ENCODE assay signal across 13 mouse cellular contexts in the genomic region with DNA sequence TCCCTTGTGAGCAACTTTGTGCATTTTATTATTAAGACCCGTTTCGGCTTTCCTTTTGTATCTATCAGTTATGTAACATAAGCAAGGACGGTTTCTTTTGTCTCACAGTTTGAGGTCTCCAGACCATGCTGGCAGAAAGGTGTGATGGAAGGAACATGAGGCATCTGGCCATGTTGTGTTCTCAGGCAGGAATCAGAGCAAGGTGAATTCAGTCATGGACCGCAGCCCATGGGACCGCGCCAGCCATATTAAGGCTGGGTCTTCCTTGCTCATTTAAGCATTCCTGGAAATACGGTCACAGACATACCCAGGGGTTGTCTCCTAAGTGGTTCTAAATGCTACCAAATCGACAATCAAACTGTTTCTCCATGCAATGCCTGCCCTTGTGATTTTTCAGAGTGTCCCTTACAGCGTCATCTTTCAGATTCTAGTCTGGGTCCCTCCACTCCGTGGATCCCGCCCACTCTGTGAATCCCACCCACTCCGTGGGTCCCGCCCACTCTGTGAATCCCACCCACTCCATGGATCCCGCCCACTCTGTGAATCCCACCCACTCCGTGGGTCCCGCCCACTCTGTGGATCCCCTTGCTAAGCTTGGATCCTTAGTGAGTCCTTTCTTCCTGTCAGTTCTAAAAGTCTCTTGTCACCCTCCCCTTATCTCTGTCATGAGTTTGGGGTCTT.
"Had no signal": no experiment of that assay in that cellular context is flagged by ENCODE, and none has a peak within 500 bp of the region (broad histone marks: within the 10 kb centered on the region; RNA-seq: fewer than 3 reads in every experiment).

No protein-coding gene starts in this region.

- H3K4me3 ChIP-seq: limb, embryonic 10.5 days; limb, embryonic 13.5 days; liver, embryonic 13.5 days; midbrain, embryonic 13.5 days had no signal

- H3K9ac ChIP-seq: limb, embryonic 13.5 days; liver, embryonic 13.5 days; lung, embryonic 14.5 days; midbrain, embryonic 13.5 days had no signal

- H3K36me3 ChIP-seq: limb, embryonic 10.5 days; limb, embryonic 13.5 days; liver, embryonic 13.5 days; midbrain, embryonic 13.5 days had no signal

- H3K9me3 ChIP-seq: limb, embryonic 10.5 days; liver, embryonic 13.5 days; midbrain, embryonic 13.5 days had no signal

- DNase-seq: kidney, adult 2 months; kidney, postnatal 10 days; kidney, postnatal 4 days; liver; liver, embryonic 13.5 days; lung, embryonic 14.5 days; thymus, postnatal 25 days had no signal

- H3K27ac ChIP-seq: limb, embryonic 10.5 days; limb, embryonic 13.5 days; liver, embryonic 13.5 days; macrophage; midbrain, embryonic 13.5 days had no signal

- ATAC-seq: intestine, postnatal 0 days; lung, postnatal 0 days; midbrain, embryonic 13.5 days had no signal

- H3K4me2 ChIP-seq: limb, embryonic 13.5 days; liver, embryonic 13.5 days; lung, embryonic 14.5 days; midbrain, embryonic 13.5 days had no signal

- H3K4me1 ChIP-seq: limb, embryonic 13.5 days; midbrain, embryonic 13.5 days had no signal

- H3K27me3 ChIP-seq: limb, embryonic 13.5 days; liver, embryonic 13.5 days; midbrain, embryonic 13.5 days had no signal
